Mouse (Mus musculus): ENCODE measurements around the gene Tcf7l2.

- no peak for TF ChIP-seq POLR2A (IDR thresholded peaks at IDR 0.05; ENCODE audit: insufficient read length, low read depth)
- no peak for TF ChIP-seq CEBPB (IDR thresholded peaks at IDR 0.05; ENCODE audit: insufficient read depth, poor library complexity, severe bottlenecking)
- no peak for TF ChIP-seq TCF12 (IDR thresholded peaks at IDR 0.05; ENCODE audit: insufficient read depth, poor library complexity, severe bottlenecking)
- TF ChIP-seq REST (IDR thresholded peaks at IDR 0.05; ENCODE audit: insufficient read depth, insufficient read length) = no peak
Observed at GRCm38 (mm10) chr19:55838389-55839035, 96.9 kb downstream of the Tcf7l2 start.
